Mouse (Mus musculus) right cerebral cortex, postnatal 25 days (tissue): ENCODE data around the gene Krt33b.

ENCODE experiments used
- DNase-seq: peaks from one replicate; pipeline ENCODE4 v3.0.0; 2022

The Krt33b gene

DNA sequence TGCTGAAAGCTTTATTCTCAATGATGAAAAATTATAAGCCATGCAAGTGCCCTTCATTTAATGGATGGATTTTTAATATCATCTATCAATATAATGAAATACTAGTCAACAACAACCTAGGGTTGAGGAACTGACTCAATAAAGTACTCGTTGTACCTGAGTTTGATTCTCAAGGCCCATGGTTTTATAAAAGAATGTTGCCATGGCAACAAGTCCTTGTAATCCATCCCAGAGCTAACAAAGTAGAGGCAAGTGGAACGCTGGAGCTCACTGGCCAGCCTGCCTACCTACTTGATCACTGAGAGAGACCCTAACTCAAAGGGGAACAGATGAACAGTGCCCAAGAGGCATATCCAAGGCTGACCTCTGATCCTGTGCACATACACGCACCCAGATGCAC is 39.1 kb downstream of the Krt33b start:
- no peak for DNase-seq

GRCm38 (mm10) chr11:99989881-99990405 is 39.7 kb downstream of the Krt33b start:
- no peak for DNase-seq

- no peak for DNase-seq
Observed at GRCm38 (mm10) chr11:99988530-99988929, 41.1 kb downstream of the Krt33b start.

- no peak for DNase-seq
Observed at GRCm38 (mm10) chr11:99986180-99986647, 43.5 kb downstream of the Krt33b start, which contains the start of gene Krtap16-1. Krtap16-1 (minus strand) TSS chr11:99986597.

- peak; percentile 48 for DNase-seq
Observed at GRCm38 (mm10) chr11:99985291-99986092, 44.2 kb downstream of the Krt33b start.

GRCm38 (mm10) chr11:99983442-99983841 is 46.2 kb downstream of the Krt33b start:
- no peak for DNase-seq

- DNase-seq, result no peak
Observed at GRCm38 (mm10) chr11:99982731-99983130, 46.9 kb downstream of the Krt33b start.

GRCm38 (mm10) chr11:99978953-99979352 is 50.7 kb downstream of the Krt33b start, which contains the start of gene Krtap29-1:
Krtap29-1 (minus strand) TSS chr11:99979053.
- DNase-seq, result no peak
